Mouse (Mus musculus): Measurements from ENCODE around the gene Ogt. TPM values are rescaled to one million over a fixed set of nuclear protein-coding genes. Genes with fewer than 3 reads are reported as not detected.

Gene Ogt
- total RNA-seq, 2 experiments from 2014 or later: 535 to 594 TPM

- ATAC-seq (replicated peaks; ENCODE audit: low FRiP score, poor library complexity, severe bottlenecking): no peak
Measured at GRCm38 (mm10) chrX:101733828-101734319, 94.0 kb downstream of the Ogt start, which contains the start of gene Cxcr3. Gene Cxcr3, minus strand, starts transcription at chrX:101734269.

Other genes starting within 250 kb of the Ogt start
- 35.4 and 42.2 TPM in 2 replicates for gene Zmym3, start 219.2 kb upstream of the Ogt start, total RNA-seq (2015; ENCODE audit: low replicate concordance)
- 4.7 and 22.7 TPM in 2 replicates for gene Zmym3, start 219.2 kb upstream of the Ogt start, total RNA-seq (2017; ENCODE audit: low replicate concordance)
- 66.0 and 86.1 TPM in 2 replicates for gene Nono, start 210.7 kb upstream of the Ogt start, total RNA-seq (2015; ENCODE audit: low replicate concordance)
- 111 and 145 TPM in 2 replicates for gene Nono, start 210.7 kb upstream of the Ogt start, total RNA-seq (2017; ENCODE audit: low replicate concordance)
- 2.3 TPM in 1 of 2 replicates, not detected in the other for gene Itgb1bp2, start 191.0 kb upstream of the Ogt start, total RNA-seq (2015; ENCODE audit: low replicate concordance)
- gene Itgb1bp2, start 191.0 kb upstream of the Ogt start, total RNA-seq (2017; ENCODE audit: low replicate concordance): 1.5 and 3.2 TPM in 2 replicates
- 15.0 and 33.0 TPM in 2 replicates for gene Taf1, start 107.3 kb upstream of the Ogt start, total RNA-seq (2015; ENCODE audit: low replicate concordance)
- 23.4 and 44.9 TPM in 2 replicates for gene Taf1, start 107.3 kb upstream of the Ogt start, total RNA-seq (2017; ENCODE audit: low replicate concordance)
- 0.63 and 4.2 TPM in 2 replicates for gene Cxcr3, start 94.2 kb downstream of the Ogt start, total RNA-seq (2015; ENCODE audit: low replicate concordance)
- gene Cxcr3, start 94.2 kb downstream of the Ogt start, total RNA-seq (2017; ENCODE audit: low replicate concordance): 1.7 TPM in 1 of 2 replicates, not detected in the other
- not detected in 2 replicates for gene Gm4779, start 154.4 kb downstream of the Ogt start, total RNA-seq (2015; ENCODE audit: low replicate concordance)
- not detected in 2 replicates for gene Gm4779, start 154.4 kb downstream of the Ogt start, total RNA-seq (2017; ENCODE audit: low replicate concordance)
- not detected in 2 replicates for gene 8030474K03Rik, start 154.6 kb downstream of the Ogt start, total RNA-seq (2015; ENCODE audit: low replicate concordance)
- gene 8030474K03Rik, start 154.6 kb downstream of the Ogt start, total RNA-seq (2017; ENCODE audit: low replicate concordance): not detected in 2 replicates
- 12.5 and 31.3 TPM in 2 replicates for gene Nhsl2, start 209.3 kb downstream of the Ogt start, total RNA-seq (2015; ENCODE audit: low replicate concordance)
- 5.8 and 6.0 TPM in 2 replicates for gene Nhsl2, start 209.3 kb downstream of the Ogt start, total RNA-seq (2017; ENCODE audit: low replicate concordance)